ENCODE assay signal across 10 mouse cellular contexts in the genomic region with DNA sequence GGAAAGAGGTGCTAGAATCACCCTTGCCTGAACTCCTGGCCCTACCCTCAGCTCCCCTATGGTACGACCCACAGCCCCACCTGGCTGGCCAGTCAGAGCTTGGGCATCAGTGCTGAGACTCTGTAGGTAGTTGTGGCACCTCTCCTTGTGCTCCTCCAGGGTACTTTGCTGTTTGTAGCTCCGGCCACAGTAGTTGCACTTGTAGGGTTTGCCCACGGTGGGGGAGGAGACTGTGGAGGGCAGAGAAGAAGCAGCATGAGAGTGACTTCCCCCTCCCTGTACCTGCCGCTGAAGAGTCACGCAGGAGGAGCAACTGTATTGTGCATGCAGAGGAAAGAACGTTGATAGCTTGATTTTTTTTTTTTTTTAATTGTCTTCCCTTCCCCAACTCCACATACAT. TPM values are rescaled to one million over a fixed set of nuclear protein-coding genes. Genes with fewer than 3 reads are reported as not detected.
DNase-seq lines count a peak whose midpoint lies in the region; ATAC-seq lines count a peak whose summit lies in the region.
"Had no signal": no experiment of that assay in that cellular context is flagged by ENCODE, and none has a peak within 500 bp of the region (broad histone marks: within the 10 kb centered on the region; RNA-seq: fewer than 3 reads in every experiment).

No protein-coding gene starts in this region.

- H3K4me3 ChIP-seq in forebrain, embryonic 10.5 days, result 0 out of 2 replicates have a peak overlapping the region, but pooled peaks have one; percentile 7
- H3K4me3 ChIP-seq in forebrain, embryonic 12.5 days (replicated peaks), result no peak overlapping the region
- no peak overlapping the region for H3K4me3 ChIP-seq in midbrain, embryonic 11.5 days (ENCODE audit: low read depth, low read length)
- no peak overlapping the region for H3K4me3 ChIP-seq in midbrain, embryonic 15.5 days
- no peak overlapping the region for H3K4me3 ChIP-seq in liver, embryonic 15.5 days (replicated peaks)
- H3K4me3 ChIP-seq: left cerebral cortex, adult 2 months had no signal

- peaks cover 7% of the 10 kb centered on the region; the same call in 1 of the 2 replicates for H3K27me3 ChIP-seq in forebrain, embryonic 10.5 days (ENCODE audit: poor library complexity, severe bottlenecking)
- no peaks in the 10 kb centered on the region for H3K27me3 ChIP-seq in forebrain, embryonic 12.5 days
- no peaks in the 10 kb centered on the region for H3K27me3 ChIP-seq in midbrain, embryonic 11.5 days (ENCODE audit: control insufficient read depth, insufficient read depth, low read length)
- no peaks in the 10 kb centered on the region for H3K27me3 ChIP-seq in midbrain, embryonic 15.5 days (replicated peaks)
- H3K27me3 ChIP-seq in liver, embryonic 15.5 days, result peaks cover 60% of the 10 kb centered on the region

- no peak for DNase-seq in forebrain, embryonic 10.5 days (ENCODE audit: extremely low spot score, low spot score)
- DNase-seq in midbrain, embryonic 11.5 days (ENCODE audit: low spot score, missing footprints), result peak; percentile 76
- DNase-seq in thymus, postnatal 25 days, result peak; percentile 68
- DNase-seq in right cerebral cortex, postnatal 4 days, result no peak
- DNase-seq in ovary, postnatal 14 days (ENCODE audit: low spot score), result no peak
- DNase-seq: lung, postnatal 14 days had no signal

- ATAC-seq in forebrain, embryonic 12.5 days (ENCODE audit: low FRiP score), result no peak
- peak; percentile 33 for ATAC-seq in midbrain, embryonic 11.5 days (ENCODE audit: low FRiP score)
- no peak for ATAC-seq in midbrain, embryonic 15.5 days (replicated peaks)
- ATAC-seq in liver, embryonic 15.5 days (ENCODE audit: insufficient read depth), result no peak

- H3K9ac ChIP-seq in forebrain, embryonic 12.5 days, result no peak overlapping the region
- no peak overlapping the region; the same call in 1 of the 2 replicates for H3K9ac ChIP-seq in midbrain, embryonic 11.5 days (ENCODE audit: low read length)
- H3K9ac ChIP-seq in midbrain, embryonic 15.5 days, result no peak overlapping the region
- no peak overlapping the region for H3K9ac ChIP-seq in liver, embryonic 15.5 days

- H3K4me2 ChIP-seq in forebrain, embryonic 12.5 days, result no peak overlapping the region
- H3K4me2 ChIP-seq in midbrain, embryonic 11.5 days, result no peak overlapping the region; the same call in 1 of the 2 replicates
- H3K4me2 ChIP-seq in midbrain, embryonic 15.5 days, result no peak overlapping the region
- H3K4me2 ChIP-seq in liver, embryonic 15.5 days, result peak overlapping the region; percentile 44; the same call in 1 of the 2 replicates

- 48% methylated on average over 6 of the region's 6 CpGs for WGBS in forebrain, embryonic 10.5 days
- 48% methylated on average over 6 of the region's 6 CpGs for WGBS in forebrain, embryonic 12.5 days
- 48% methylated on average over 6 of the region's 6 CpGs for WGBS in midbrain, embryonic 11.5 days
- 44% methylated on average over 6 of the region's 6 CpGs for WGBS in midbrain, embryonic 15.5 days
- WGBS in liver, embryonic 15.5 days (ENCODE audit: insufficient replicate concordance), result 27% methylated on average over 6 of the region's 6 CpGs

- H3K36me3 ChIP-seq in forebrain, embryonic 10.5 days (replicated peaks), result peaks cover 64% of the 10 kb centered on the region
- H3K36me3 ChIP-seq in forebrain, embryonic 12.5 days (replicated peaks), result peaks cover 51% of the 10 kb centered on the region
- peaks cover 3% of the 10 kb centered on the region for H3K36me3 ChIP-seq in midbrain, embryonic 11.5 days (ENCODE audit: control insufficient read depth, insufficient read depth, low read length)
- peaks cover 52% of the 10 kb centered on the region for H3K36me3 ChIP-seq in midbrain, embryonic 15.5 days (replicated peaks)
- no peaks in the 10 kb centered on the region for H3K36me3 ChIP-seq in liver, embryonic 15.5 days (replicated peaks)

- H3K27ac ChIP-seq in forebrain, embryonic 10.5 days, result peak overlapping the region; percentile 36; the same call in 1 of the 2 replicates
- H3K27ac ChIP-seq in forebrain, embryonic 12.5 days, result no peak overlapping the region
- H3K27ac ChIP-seq in midbrain, embryonic 11.5 days (ENCODE audit: low read depth, low read length), result no peak overlapping the region
- H3K27ac ChIP-seq in midbrain, embryonic 15.5 days, result no peak overlapping the region
- H3K27ac ChIP-seq in liver, embryonic 15.5 days (replicated peaks), result no peak overlapping the region
- H3K27ac ChIP-seq: left cerebral cortex, adult 2 months had no signal

- no peaks in the 10 kb centered on the region for H3K9me3 ChIP-seq in forebrain, embryonic 10.5 days
- no peaks in the 10 kb centered on the region for H3K9me3 ChIP-seq in forebrain, embryonic 12.5 days
- H3K9me3 ChIP-seq in midbrain, embryonic 11.5 days (ENCODE audit: control insufficient read depth, low read length), result no peaks in the 10 kb centered on the region
- H3K9me3 ChIP-seq in midbrain, embryonic 15.5 days, result no peaks in the 10 kb centered on the region
- no peaks in the 10 kb centered on the region for H3K9me3 ChIP-seq in liver, embryonic 15.5 days (replicated peaks)

- H3K4me1 ChIP-seq in forebrain, embryonic 10.5 days, result peaks cover 13% of the 10 kb centered on the region
- peaks cover 9% of the 10 kb centered on the region; the same call in 1 of the 2 replicates for H3K4me1 ChIP-seq in forebrain, embryonic 12.5 days
- peaks cover 6% of the 10 kb centered on the region for H3K4me1 ChIP-seq in midbrain, embryonic 11.5 days (ENCODE audit: control insufficient read depth, insufficient read depth, low read length)
- no peaks in the 10 kb centered on the region for H3K4me1 ChIP-seq in midbrain, embryonic 15.5 days
- peaks cover 39% of the 10 kb centered on the region for H3K4me1 ChIP-seq in liver, embryonic 15.5 days (replicated peaks)

RNA-seq across cellular contexts. Expression of a gene that starts 9.2 kb away (rescaled TPM):
- 3.2 and 3.9 TPM in 2 replicates for polyA plus RNA-seq in forebrain, embryonic 10.5 days (2016; fragmentation: Nextera tagmentation; extraction: Ambion mirVana)
- polyA plus RNA-seq in forebrain, embryonic 12.5 days (2016; fragmentation: Nextera tagmentation; extraction: Ambion mirVana), result 6.8 and 7.7 TPM in 2 replicates
- polyA plus RNA-seq in midbrain, embryonic 11.5 days (2014; fragmentation: Nextera tagmentation; extraction: Ambion mirVana), result 3.8 and 4.2 TPM in 2 replicates
- 23.0 and 23.1 TPM in 2 replicates for polyA plus RNA-seq in midbrain, embryonic 15.5 days (2015; fragmentation: Nextera tagmentation; extraction: Ambion mirVana)
- polyA plus RNA-seq in liver, embryonic 15.5 days (2015; fragmentation: Nextera tagmentation; extraction: Ambion mirVana), result 0.12 TPM in 2 replicates

RNA-seq across cellular contexts. Expression of a gene that starts 10.0 kb away (rescaled TPM):
- polyA plus RNA-seq in forebrain, embryonic 10.5 days (2016; fragmentation: Nextera tagmentation; extraction: Ambion mirVana), result 574 and 577 TPM in 2 replicates
- polyA plus RNA-seq in forebrain, embryonic 12.5 days (2016; fragmentation: Nextera tagmentation; extraction: Ambion mirVana), result 484 and 501 TPM in 2 replicates
- 588 and 638 TPM in 2 replicates for polyA plus RNA-seq in midbrain, embryonic 11.5 days (2014; fragmentation: Nextera tagmentation; extraction: Ambion mirVana)
- 322 and 332 TPM in 2 replicates for polyA plus RNA-seq in midbrain, embryonic 15.5 days (2015; fragmentation: Nextera tagmentation; extraction: Ambion mirVana)
- 296 and 352 TPM in 2 replicates for polyA plus RNA-seq in liver, embryonic 15.5 days (2015; fragmentation: Nextera tagmentation; extraction: Ambion mirVana)

RNA-seq across cellular contexts. Expression of a gene that starts 37.3 kb away (rescaled TPM):
- 10.8 and 10.9 TPM in 2 replicates for polyA plus RNA-seq in forebrain, embryonic 10.5 days (2016; fragmentation: Nextera tagmentation; extraction: Ambion mirVana)
- polyA plus RNA-seq in forebrain, embryonic 12.5 days (2016; fragmentation: Nextera tagmentation; extraction: Ambion mirVana), result 10.4 and 10.7 TPM in 2 replicates
- 12.5 and 12.7 TPM in 2 replicates for polyA plus RNA-seq in midbrain, embryonic 11.5 days (2014; fragmentation: Nextera tagmentation; extraction: Ambion mirVana)
- 14.3 and 16.7 TPM in 2 replicates for polyA plus RNA-seq in midbrain, embryonic 15.5 days (2015; fragmentation: Nextera tagmentation; extraction: Ambion mirVana)
- 14.3 and 14.7 TPM in 2 replicates for polyA plus RNA-seq in liver, embryonic 15.5 days (2015; fragmentation: Nextera tagmentation; extraction: Ambion mirVana)

RNA-seq across cellular contexts. Expression of a gene that starts 47.1 kb away (rescaled TPM):
- polyA plus RNA-seq in forebrain, embryonic 10.5 days (2016; fragmentation: Nextera tagmentation; extraction: Ambion mirVana), result 3.0 and 3.1 TPM in 2 replicates
- polyA plus RNA-seq in forebrain, embryonic 12.5 days (2016; fragmentation: Nextera tagmentation; extraction: Ambion mirVana), result 2.0 TPM in 2 replicates
- 0.49 and 0.77 TPM in 2 replicates for polyA plus RNA-seq in midbrain, embryonic 11.5 days (2014; fragmentation: Nextera tagmentation; extraction: Ambion mirVana)
- 0.42 and 0.56 TPM in 2 replicates for polyA plus RNA-seq in midbrain, embryonic 15.5 days (2015; fragmentation: Nextera tagmentation; extraction: Ambion mirVana)
- polyA plus RNA-seq in liver, embryonic 15.5 days (2015; fragmentation: Nextera tagmentation; extraction: Ambion mirVana), result 3.1 and 3.6 TPM in 2 replicates

RNA-seq across cellular contexts. Expression of a gene that starts 59.5 kb away (rescaled TPM):
- 63.4 and 68.8 TPM in 2 replicates for polyA plus RNA-seq in forebrain, embryonic 10.5 days (2016; fragmentation: Nextera tagmentation; extraction: Ambion mirVana)
- 90.9 and 98.8 TPM in 2 replicates for polyA plus RNA-seq in forebrain, embryonic 12.5 days (2016; fragmentation: Nextera tagmentation; extraction: Ambion mirVana)
- 80.1 and 82.6 TPM in 2 replicates for polyA plus RNA-seq in midbrain, embryonic 11.5 days (2014; fragmentation: Nextera tagmentation; extraction: Ambion mirVana)
- 122 and 123 TPM in 2 replicates for polyA plus RNA-seq in midbrain, embryonic 15.5 days (2015; fragmentation: Nextera tagmentation; extraction: Ambion mirVana)
- 33.5 and 36.7 TPM in 2 replicates for polyA plus RNA-seq in liver, embryonic 15.5 days (2015; fragmentation: Nextera tagmentation; extraction: Ambion mirVana)

Comparison
In these comparisons a context has a peak if more than half of its experiments do, and no peak if none do; other contexts are left out.
1. DNase-seq: peak in midbrain, embryonic 11.5 days (single experiment) and thymus, postnatal 25 days (single experiment); none in forebrain, embryonic 10.5 days (single experiment), right cerebral cortex, postnatal 4 days (single experiment) and ovary, postnatal 14 days (single experiment).